Mouse (Mus musculus) stomach, embryonic 15.5 days (tissue): Measurements from ENCODE around the gene Olfr1472. TPM values are rescaled to one million over a fixed set of nuclear protein-coding genes. Genes with fewer than 3 reads are reported as not detected.
"Not testable (repeated sequence)": the region's sequence is repeated elsewhere in the genome, so short reads cannot be mapped to it uniquely, and the experiment has no call there.

Source experiments
- ATAC-seq: fragments of 200-750 bp; cut with Nextera tagmentation; 2 replicates; pipeline ENCODE4 v1.8.0; 2017; ENCODE audit warnings: low read depth, moderate number of reproducible peaks, moderate TSS enrichment; ENCODE audit not compliant: insufficient read depth, low FRiP score
- H3K27ac ChIP-seq: fragments of 300-500 bp; sonication (generic); 2 replicates; pipeline ENCODE4 v1.5.1; 2015; ENCODE audit warnings: mild to moderate bottlenecking, inconsistent platforms
- H3K27me3 ChIP-seq: fragments of 300-500 bp; sonication (generic); replicated peaks from 2 replicates; pipeline ENCODE4 v1.6.1; 2015; ENCODE audit warnings: inconsistent platforms
- H3K36me3 ChIP-seq: fragments of 300-500 bp; sonication (generic); 2 replicates; pipeline ENCODE4 v1.6.1; 2015; ENCODE audit warnings: inconsistent platforms
- H3K4me1 ChIP-seq: fragments of 300-500 bp; sonication (generic); 2 replicates; pipeline ENCODE4 v1.6.1; 2015; ENCODE audit warnings: inconsistent platforms
- H3K4me2 ChIP-seq: fragments of 300-500 bp; sonication (generic); 2 replicates; pipeline ENCODE4 v1.6.1; 2015; ENCODE audit warnings: mild to moderate bottlenecking, inconsistent platforms
- H3K4me3 ChIP-seq: fragments of 300-500 bp; sonication (generic); replicated peaks from 2 replicates; pipeline ENCODE4 v1.5.1; 2015; ENCODE audit warnings: inconsistent platforms
- H3K9ac ChIP-seq: fragments of 300-500 bp; sonication (generic); 2 replicates; pipeline ENCODE4 v1.6.1; 2015; ENCODE audit warnings: inconsistent platforms
- H3K9me3 ChIP-seq: fragments of 300-500 bp; sonication (generic); 2 replicates; pipeline ENCODE4 v1.6.1; 2016; ENCODE audit warnings: inconsistent platforms
- WGBS: fragments of 180-500 bp; shearing (Covaris S2); methylation state at CpG from one replicate; pipeline ENCODE4 v1.1.7; 2015; 5-methylcytosine and 5-hydroxymethylcytosine counted together
- polyA plus RNA-seq: library from polyadenylated mRNA; unstranded; fragments of >200 nt; fragmentation: Nextera tagmentation; extraction: Ambion mirVana; gene quantifications from 2 replicates; pipeline ENCODE4 v1.2.1, GENCODE M21; 2015

Olfr1472 gene
- not detected in 2 replicates for polyA plus RNA-seq

- 77% methylated on average over 1 of the region's 1 CpGs for WGBS
- Histone ChIP-seq H3K9ac (no peak within 1 kb of the TSS), H3K27me3 (no peaks in the 10 kb centered on the region), H3K4me1 (no peaks in the 10 kb centered on the region), H3K4me2 (no peak within 1 kb of the TSS), H3K36me3 (no peaks in the 10 kb centered on the region), H3K9me3 (no peaks in the 10 kb centered on the region), H3K27ac (no peak within 1 kb of the TSS), H3K4me3 (no peak within 1 kb of the TSS)
- ATAC-seq: no peak
Measured at GRCm38 (mm10) chr19:13455986-13456385, at the start of gene Olfr1472. Olfr1472 (minus strand) TSS chr19:13456086.

GRCm38 (mm10) chr19:13500246-13500645, 44.4 kb upstream of the Olfr1472 start, which contains the start of gene Olfr1477:
Olfr1477 (plus strand) TSS chr19:13500546.
- no peak within 1 kb of the TSS for H3K27ac ChIP-seq
- H3K27me3 ChIP-seq: no peaks in the 10 kb centered on the region
- no peak within 1 kb of the TSS for H3K4me3 ChIP-seq
- H3K4me1 ChIP-seq: no peaks in the 10 kb centered on the region
- no peaks in the 10 kb centered on the region for H3K36me3 ChIP-seq
- no peak within 1 kb of the TSS for H3K9ac ChIP-seq
- 71% methylated on average over 3 of the region's 3 CpGs for WGBS
- no peaks in the 10 kb centered on the region for H3K9me3 ChIP-seq
- no peak for ATAC-seq
- no peak within 1 kb of the TSS for H3K4me2 ChIP-seq

GRCm38 (mm10) chr19:13480096-13480495, 24.2 kb upstream of the Olfr1472 start, which contains the start of gene Olfr1475:
Olfr1475 (minus strand) TSS chr19:13480196.
- Histone ChIP-seq H3K27ac (no peak within 1 kb of the TSS), H3K9ac (no peak within 1 kb of the TSS), H3K27me3 (no peaks in the 10 kb centered on the region), H3K4me2 (no peak within 1 kb of the TSS), H3K36me3 (no peaks in the 10 kb centered on the region), H3K4me3 (no peak within 1 kb of the TSS), H3K4me1 (no peaks in the 10 kb centered on the region), H3K9me3 (no peaks in the 10 kb centered on the region)
- ATAC-seq: no peak

- not testable (repeated sequence) for H3K36me3 ChIP-seq, ATAC-seq, H3K4me3 ChIP-seq, H3K4me2 ChIP-seq, H3K27ac ChIP-seq, H3K9me3 ChIP-seq, H3K4me1 ChIP-seq, H3K9ac ChIP-seq, H3K27me3 ChIP-seq
- 82% methylated on average over 4 of the region's 4 CpGs for WGBS
Measured at GRCm38 (mm10) chr19:13469265-13469664, 13.4 kb upstream of the Olfr1472 start, which contains the start of gene Olfr1474. Olfr1474 (plus strand) TSS chr19:13469565.

GRCm38 (mm10) chr19:13443109-13443508, 12.8 kb downstream of the Olfr1472 start, which contains the start of gene Olfr1471:
Olfr1471 (plus strand) TSS chr19:13443409.
- H3K27ac ChIP-seq, H3K4me1 ChIP-seq, H3K4me2 ChIP-seq, H3K9me3 ChIP-seq, H3K4me3 ChIP-seq, H3K36me3 ChIP-seq, ATAC-seq, H3K27me3 ChIP-seq, H3K9ac ChIP-seq: not testable (repeated sequence)
- 66% methylated on average over 2 of the region's 2 CpGs for WGBS

GRCm38 (mm10) chr19:13407549-13407948, 48.3 kb downstream of the Olfr1472 start, which contains the start of gene Olfr1469:
Olfr1469 (plus strand) TSS chr19:13407849.
- Histone ChIP-seq H3K27me3 (no peaks in the 10 kb centered on the region), H3K36me3 (no peaks in the 10 kb centered on the region), H3K27ac (no peak within 1 kb of the TSS), H3K9me3 (no peaks in the 10 kb centered on the region), H3K4me2 (no peak within 1 kb of the TSS), H3K4me1 (no peaks in the 10 kb centered on the region), H3K4me3 (no peak within 1 kb of the TSS), H3K9ac (no peak within 1 kb of the TSS)
- WGBS: 81% methylated on average over 2 of the region's 2 CpGs
- no peak for ATAC-seq

Other genes with a start within 250 kb of the Olfr1472 start
- gene Olfr1463, start 224.8 kb downstream of the Olfr1472 start, polyA plus RNA-seq: not detected in 2 replicates
- gene Olfr1465, start 140.5 kb downstream of the Olfr1472 start, polyA plus RNA-seq: not detected in 2 replicates
- gene Olfr1466, start 117.2 kb downstream of the Olfr1472 start, polyA plus RNA-seq: not detected in 2 replicates
- not detected in 2 replicates for gene Olfr1467, start 93.8 kb downstream of the Olfr1472 start, polyA plus RNA-seq
- not detected in 2 replicates for gene Olfr1469, start 48.2 kb downstream of the Olfr1472 start, polyA plus RNA-seq
- not detected in 2 replicates for gene Olfr1471, start 12.7 kb downstream of the Olfr1472 start, polyA plus RNA-seq
- not detected in 2 replicates for gene Olfr1474, start 13.5 kb upstream of the Olfr1472 start, polyA plus RNA-seq
- not detected in 2 replicates for gene Olfr1475, start 24.1 kb upstream of the Olfr1472 start, polyA plus RNA-seq
- gene Olfr1477, start 44.5 kb upstream of the Olfr1472 start, polyA plus RNA-seq: not detected in 2 replicates
- not detected in 2 replicates for gene Olfr1480, start 71.8 kb upstream of the Olfr1472 start, polyA plus RNA-seq
- gene Olfr1484, start 127.4 kb upstream of the Olfr1472 start, polyA plus RNA-seq: not detected in 2 replicates
- gene Olfr1487, start 161.3 kb upstream of the Olfr1472 start, polyA plus RNA-seq: not detected in 2 replicates
- not detected in 2 replicates for gene Olfr1489, start 175.5 kb upstream of the Olfr1472 start, polyA plus RNA-seq
- gene Olfr1490, start 195.0 kb upstream of the Olfr1472 start, polyA plus RNA-seq: not detected in 2 replicates
- not detected in 2 replicates for gene Olfr1491, start 241.2 kb upstream of the Olfr1472 start, polyA plus RNA-seq